8 mouse cellular contexts compared by ENCODE assay signal in genomic region chr3:89458965-89459807, GRCm38 (mm10). TPM values are rescaled to one million over a fixed set of nuclear protein-coding genes. Genes with fewer than 3 reads are reported as not detected.
DNase-seq lines count a peak whose midpoint lies in the region; ATAC-seq lines count a peak whose summit lies in the region.

No protein-coding gene starts in this region.

- peak overlapping the region; percentile 89 for H3K27ac ChIP-seq in intestine, embryonic 16.5 days (ENCODE audit: low read length)

- peak; percentile 89 for ATAC-seq in intestine, embryonic 16.5 days

- H3K4me3 ChIP-seq in intestine, embryonic 16.5 days (ENCODE audit: low read length), result peak overlapping the region; percentile 76

- peak overlapping the region; percentile 84 for H3K4me2 ChIP-seq in intestine, embryonic 16.5 days (ENCODE audit: low read depth, low read length)

- H3K36me3 ChIP-seq in intestine, embryonic 16.5 days (ENCODE audit: control insufficient read depth, insufficient read depth, low read length), result 0 out of 2 replicates have a peak, but pooled peaks cover 3% of the 10 kb centered on the region

- no peaks in the 10 kb centered on the region for H3K9me3 ChIP-seq in intestine, embryonic 16.5 days (ENCODE audit: control insufficient read depth, low read length)

- H3K27me3 ChIP-seq in intestine, embryonic 16.5 days (replicated peaks; ENCODE audit: control insufficient read depth, insufficient read depth, low read length), result no peaks in the 10 kb centered on the region

- peak; percentile 83 for DNase-seq in adrenal gland, adult 8-10 months
- peak; percentile 90 for DNase-seq in embryo, embryonic 11.5 days (ENCODE audit: low read depth, low spot score)
- peak; percentile 80 to 92 for DNase-seq in gastrocnemius, postnatal 4 days (ENCODE audit: low spot score in 2 of 2)
- DNase-seq in left cerebral cortex, postnatal 25 days (ENCODE audit: low spot score in 2 of 2), result peak; percentile 91 to 94
- peak; percentile 94 for DNase-seq in mesoderm, embryonic 11.5 days (ENCODE audit: low read depth, low spot score)
- peak; percentile 89 for DNase-seq in right cerebral cortex, postnatal 25 days
- DNase-seq in urinary bladder, postnatal 36 days (ENCODE audit: low spot score in 2 of 2), result peak; percentile 83 to 91

- under 1% methylated on average over 35 of the region's 36 CpGs for WGBS in intestine, embryonic 16.5 days

- intact Hi-C loops in left cerebral cortex, postnatal 25 days (cut with DNase I), result loop anchor here (2.0 to 5.0 kb wide), 5 partner anchors 22 to 398 kb away; partner anchors contain the start of genes Pbxip1 and Ube2q1

- peak overlapping the region; percentile 85 for H3K9ac ChIP-seq in intestine, embryonic 16.5 days (ENCODE audit: low read depth, low read length)

- H3K4me1 ChIP-seq in intestine, embryonic 16.5 days (ENCODE audit: control insufficient read depth, insufficient read depth, low read length), result peaks cover 15% of the 10 kb centered on the region

RNA-seq across cellular contexts. Expression of gene Pmvk, which starts 4.8 kb away (rescaled TPM):
- total RNA-seq in adrenal gland, adult 8-10 months (2022), result 10 to 100 TPM; 14.3 to 19.5 (median 15.7) TPM
- total RNA-seq in gastrocnemius, postnatal 4 days (2021), result 10 to 100 TPM; 13.1 to 16.1 TPM
- polyA plus RNA-seq in intestine, embryonic 16.5 days (2015; fragmentation: Nextera tagmentation; extraction: Ambion mirVana), result 72.2 and 77.0 TPM in 2 replicates
- total RNA-seq in left cerebral cortex, postnatal 25 days (2021), result 10 to 100 TPM; 31.0 to 33.1 TPM

RNA-seq across cellular contexts. Expression of gene Pbxip1, which starts 22.7 kb away (rescaled TPM):
- 100 to 1,000 TPM in 2 of 4 experiments, 10 to 100 TPM in 2; 57.0 to 119 (median 81.5) TPM for total RNA-seq in adrenal gland, adult 8-10 months (2022)
- total RNA-seq in gastrocnemius, postnatal 4 days (2021), result 100 to 1,000 TPM; 193 to 208 TPM
- 45.1 and 46.6 TPM in 2 replicates for polyA plus RNA-seq in intestine, embryonic 16.5 days (2015; fragmentation: Nextera tagmentation; extraction: Ambion mirVana)
- 10 to 100 TPM; 37.5 to 38.6 TPM for total RNA-seq in left cerebral cortex, postnatal 25 days (2021)

RNA-seq across cellular contexts. Expression of gene Pygo2, which starts 29.2 kb away (rescaled TPM):
- total RNA-seq in adrenal gland, adult 8-10 months (2022), result 10 to 100 TPM; 42.1 to 45.1 (median 44.3) TPM
- 10 to 100 TPM; 31.9 to 35.0 TPM for total RNA-seq in gastrocnemius, postnatal 4 days (2021)
- 24.8 and 25.7 TPM in 2 replicates for polyA plus RNA-seq in intestine, embryonic 16.5 days (2015; fragmentation: Nextera tagmentation; extraction: Ambion mirVana)
- 10 to 100 TPM; 51.6 to 60.2 TPM for total RNA-seq in left cerebral cortex, postnatal 25 days (2021)

RNA-seq across cellular contexts. Expression of gene Shc1, which starts 40.9 kb away (rescaled TPM):
- 100 to 1,000 TPM; 108 to 136 (median 122) TPM for total RNA-seq in adrenal gland, adult 8-10 months (2022)
- total RNA-seq in gastrocnemius, postnatal 4 days (2021), result 10 to 100 TPM; 73.1 to 80.6 TPM
- polyA plus RNA-seq in intestine, embryonic 16.5 days (2015; fragmentation: Nextera tagmentation; extraction: Ambion mirVana), result 85.4 and 89.1 TPM in 2 replicates
- total RNA-seq in left cerebral cortex, postnatal 25 days (2021), result 10 to 100 TPM; 10.7 to 14.6 TPM

RNA-seq across cellular contexts. Expression of gene Cks1b, which starts 41.0 kb away (rescaled TPM):
- 10 to 100 TPM; 20.3 to 33.2 (median 27.4) TPM for total RNA-seq in adrenal gland, adult 8-10 months (2022)
- 10 to 100 TPM; 35.7 to 44.5 TPM for total RNA-seq in gastrocnemius, postnatal 4 days (2021)
- 269 and 311 TPM in 2 replicates for polyA plus RNA-seq in intestine, embryonic 16.5 days (2015; fragmentation: Nextera tagmentation; extraction: Ambion mirVana)
- total RNA-seq in left cerebral cortex, postnatal 25 days (2021), result 1 to 10 TPM; 1.9 to 3.1 TPM

Comparison
In these comparisons a context has a peak if more than half of its experiments do, and no peak if none do; other contexts are left out.
1. Peak in every context shown above with its lines: DNase-seq, ATAC-seq, H3K4me3 ChIP-seq and H3K27ac ChIP-seq.